Mouse (Mus musculus) cerebellum, postnatal 4 days (tissue): ENCODE results near the gene Cldn3.

Source experiments
- DNase-seq, 2 experiments: peaks; one replicate each; pipeline ENCODE4 v3.0.0; 2022; ENCODE audit warnings: low spot score in 2 of 2, mixed read lengths in 1 of 2

The Cldn3 gene

DNA sequence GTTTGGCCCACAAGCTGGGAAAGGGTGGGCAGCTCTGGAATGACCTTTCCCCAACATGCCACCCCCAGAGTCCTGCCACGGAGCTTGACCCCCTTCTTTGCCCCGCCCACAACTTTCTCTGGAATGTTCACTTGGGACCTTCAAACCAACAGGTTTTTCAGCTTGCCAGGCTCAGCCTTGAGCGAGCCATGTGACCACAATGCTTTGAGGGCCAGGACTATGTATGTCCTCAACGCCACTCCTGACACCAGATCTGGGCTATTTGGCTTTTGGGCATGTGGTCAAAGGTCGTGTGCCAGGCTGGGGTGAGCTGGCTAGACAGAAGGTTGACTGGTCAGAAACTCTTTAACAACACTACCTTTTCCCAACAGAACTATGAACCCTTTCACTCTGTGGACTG lies 16.1 kb downstream of the Cldn3 start:
- DNase-seq, result no peak

DNA sequence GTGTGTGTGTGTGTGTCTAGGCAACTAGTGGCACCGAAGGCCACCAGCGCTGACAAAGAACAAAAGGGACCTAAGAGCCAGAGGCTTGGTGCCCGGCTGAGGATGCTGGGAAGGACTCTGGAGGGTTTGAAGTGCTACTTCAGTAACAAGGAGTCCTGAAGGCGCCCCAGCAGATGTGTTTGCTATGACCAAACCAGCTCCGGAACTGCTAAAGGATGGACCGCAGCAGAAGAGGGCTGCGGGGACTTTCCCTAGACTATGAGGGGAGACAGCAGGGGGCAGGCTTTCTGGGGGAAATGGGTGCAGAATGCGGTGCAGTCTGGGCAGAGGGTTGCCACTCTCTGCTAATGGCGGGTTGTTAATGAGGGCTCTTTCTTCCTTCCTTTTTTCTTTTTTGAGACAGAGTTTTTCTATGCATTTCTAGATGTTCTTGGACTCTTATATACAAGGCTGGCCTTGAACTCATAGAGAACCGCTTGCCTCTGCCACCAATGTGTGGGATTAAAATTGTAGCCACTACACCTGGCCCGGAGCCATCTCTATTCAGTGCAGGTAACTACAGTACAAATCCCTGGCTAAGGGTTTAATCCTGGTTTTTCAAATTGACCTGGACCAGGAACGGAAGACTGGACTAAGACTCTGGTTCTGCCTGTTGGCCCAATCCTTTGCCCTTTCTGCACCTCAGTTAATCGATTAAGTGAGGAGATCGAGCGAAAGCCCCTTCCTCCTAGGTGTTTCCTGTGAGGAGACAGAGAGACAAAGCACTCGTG lies 22.0 kb downstream of the Cldn3 start:
- no peak for DNase-seq

DNA sequence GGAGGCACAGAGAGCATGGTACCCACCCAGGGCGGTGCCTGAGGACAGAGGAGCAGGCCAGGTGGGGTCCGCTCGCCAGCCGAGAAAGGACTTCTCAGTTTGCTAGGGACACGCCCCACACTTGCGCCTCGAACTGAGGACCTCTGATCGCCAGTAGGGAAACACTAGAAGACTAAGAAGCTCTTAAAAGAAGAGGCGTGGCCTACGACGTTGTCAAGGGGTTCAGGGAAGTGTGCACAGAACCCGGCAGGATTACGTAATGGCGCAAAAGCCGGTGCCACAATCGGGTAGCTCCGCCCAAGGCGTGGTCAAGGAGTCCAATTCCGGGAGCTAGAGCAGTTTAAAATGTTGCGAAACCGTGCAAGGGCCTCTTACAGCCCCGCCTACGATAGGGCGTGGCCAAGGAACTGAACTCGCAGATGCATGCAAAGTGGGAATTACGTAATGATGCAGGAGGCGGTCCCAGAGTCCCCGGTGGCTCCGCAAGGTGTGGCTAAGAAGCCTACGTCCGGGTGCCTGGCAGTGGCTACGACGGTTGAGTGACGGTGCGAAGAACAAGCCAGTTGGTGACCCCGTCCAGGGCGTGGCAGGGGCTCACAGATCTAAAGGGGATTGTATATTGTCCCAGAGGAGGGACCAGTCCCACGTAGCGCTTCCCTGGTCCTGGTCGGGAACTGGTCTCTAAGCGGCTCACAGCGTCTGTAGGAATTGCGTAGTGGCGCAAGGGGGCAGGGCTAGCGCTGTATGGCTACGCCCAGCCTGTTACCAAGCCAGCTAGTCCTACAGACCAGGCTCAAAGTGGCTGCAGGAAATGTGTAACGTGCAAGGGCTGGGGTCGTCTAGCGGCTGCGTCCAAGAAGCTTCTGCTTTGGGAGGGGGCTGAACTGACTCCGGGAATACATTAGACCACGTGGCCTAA lies 22.9 kb downstream of the Cldn3 start, which contains the start of gene Abhd11:
Abhd11 (plus strand) TSS at position 482 of the 919 bp plus-strand sequence.
- DNase-seq, result peak; percentile 74 to 93

DNA sequence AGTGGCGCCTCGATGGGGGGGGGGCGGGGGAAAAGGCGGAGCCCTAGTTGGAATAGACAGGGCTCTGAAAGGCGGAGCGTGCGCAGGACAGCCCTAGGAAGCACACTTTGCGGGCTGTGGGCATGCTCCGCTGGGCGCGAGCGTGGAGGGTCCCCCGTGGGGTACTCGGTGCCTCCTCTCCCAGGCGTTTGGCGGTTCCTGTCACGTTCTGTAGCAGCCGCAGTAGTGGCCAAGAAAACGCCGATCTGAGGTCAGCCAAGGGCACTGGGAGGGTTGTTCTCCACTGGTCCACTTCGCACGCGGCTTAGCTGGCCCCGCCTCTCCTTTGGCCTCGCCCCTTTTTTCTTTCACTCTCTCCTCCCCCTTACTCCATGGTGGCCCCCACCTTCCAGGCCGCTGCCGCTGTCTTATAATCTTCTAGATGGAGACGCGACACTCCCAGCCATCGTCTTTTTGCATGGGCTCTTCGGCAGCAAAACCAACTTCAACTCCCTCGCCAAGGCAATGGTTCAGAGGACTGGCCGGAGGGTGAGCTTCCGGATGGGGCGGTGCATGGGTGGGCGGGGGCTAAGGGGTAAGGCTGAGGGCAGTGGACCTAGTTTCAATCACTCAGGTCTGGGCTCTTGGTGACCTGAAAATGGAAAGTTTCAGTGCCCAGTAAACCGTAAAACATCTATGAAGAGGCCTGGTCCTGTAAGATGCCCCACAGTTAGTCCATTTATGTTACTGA lies 23.7 kb downstream of the Cldn3 start:
- peak; percentile 44 to 77 for DNase-seq

DNA sequence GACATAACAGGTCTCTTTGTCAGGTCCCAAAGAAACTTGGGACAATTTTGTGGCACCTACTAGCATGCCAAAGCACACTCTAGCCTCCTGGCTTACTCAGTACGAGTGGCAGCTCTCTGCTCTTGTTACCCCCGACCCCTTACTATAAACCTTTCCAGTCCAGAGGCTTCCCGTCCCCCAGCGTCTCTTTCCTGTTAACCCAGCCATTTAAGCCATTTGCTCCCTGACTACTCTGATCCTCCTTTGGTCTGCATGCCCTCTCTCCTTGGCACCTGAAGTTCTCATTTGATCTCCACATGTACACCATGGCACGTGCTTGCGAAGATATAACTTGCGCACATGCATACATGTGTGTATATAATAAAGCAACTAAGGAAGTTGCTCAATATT lies 24.3 kb downstream of the Cldn3 start:
- no peak for DNase-seq

DNA sequence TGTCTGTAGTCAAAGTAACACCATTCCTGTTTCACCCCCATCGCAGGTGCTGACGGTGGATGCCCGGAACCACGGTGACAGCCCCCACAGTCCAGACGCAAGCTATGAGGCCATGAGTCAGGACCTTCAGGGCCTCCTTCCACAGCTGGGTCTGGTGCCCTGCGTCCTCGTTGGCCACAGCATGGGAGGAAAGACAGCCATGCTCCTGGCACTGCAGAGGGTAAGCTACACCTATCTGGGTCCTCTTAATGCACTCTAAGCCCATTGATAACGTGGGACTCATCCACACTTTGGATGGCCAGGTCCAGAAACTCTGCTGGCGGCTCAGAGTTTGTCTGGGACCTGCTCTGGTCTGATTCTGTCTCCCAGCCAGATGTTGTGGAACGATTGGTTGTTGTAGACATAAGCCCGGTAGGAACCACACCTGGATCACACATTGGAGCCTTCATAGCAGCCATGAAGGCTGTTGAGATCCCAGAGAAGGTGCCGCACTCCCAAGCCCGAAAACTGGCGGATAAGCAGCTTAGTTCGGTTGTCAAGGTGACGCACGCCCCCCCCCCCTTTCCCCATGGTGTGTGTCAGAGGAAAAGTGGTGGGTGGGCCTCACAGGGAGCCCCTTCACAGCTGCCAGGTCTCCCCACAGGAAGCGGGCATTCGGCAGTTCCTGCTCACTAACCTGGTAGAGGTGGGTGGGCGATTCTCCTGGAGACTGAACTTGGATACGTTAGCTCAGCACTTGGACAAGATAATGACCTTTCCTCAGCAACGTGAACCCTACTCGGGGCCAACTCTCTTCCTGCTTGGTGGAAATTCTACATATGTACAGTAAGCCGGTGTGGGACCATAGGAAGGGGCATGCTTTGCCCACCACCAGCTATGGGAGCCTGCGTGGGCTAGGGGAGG lies 25.1 kb downstream of the Cldn3 start:
- no peak for DNase-seq

DNA sequence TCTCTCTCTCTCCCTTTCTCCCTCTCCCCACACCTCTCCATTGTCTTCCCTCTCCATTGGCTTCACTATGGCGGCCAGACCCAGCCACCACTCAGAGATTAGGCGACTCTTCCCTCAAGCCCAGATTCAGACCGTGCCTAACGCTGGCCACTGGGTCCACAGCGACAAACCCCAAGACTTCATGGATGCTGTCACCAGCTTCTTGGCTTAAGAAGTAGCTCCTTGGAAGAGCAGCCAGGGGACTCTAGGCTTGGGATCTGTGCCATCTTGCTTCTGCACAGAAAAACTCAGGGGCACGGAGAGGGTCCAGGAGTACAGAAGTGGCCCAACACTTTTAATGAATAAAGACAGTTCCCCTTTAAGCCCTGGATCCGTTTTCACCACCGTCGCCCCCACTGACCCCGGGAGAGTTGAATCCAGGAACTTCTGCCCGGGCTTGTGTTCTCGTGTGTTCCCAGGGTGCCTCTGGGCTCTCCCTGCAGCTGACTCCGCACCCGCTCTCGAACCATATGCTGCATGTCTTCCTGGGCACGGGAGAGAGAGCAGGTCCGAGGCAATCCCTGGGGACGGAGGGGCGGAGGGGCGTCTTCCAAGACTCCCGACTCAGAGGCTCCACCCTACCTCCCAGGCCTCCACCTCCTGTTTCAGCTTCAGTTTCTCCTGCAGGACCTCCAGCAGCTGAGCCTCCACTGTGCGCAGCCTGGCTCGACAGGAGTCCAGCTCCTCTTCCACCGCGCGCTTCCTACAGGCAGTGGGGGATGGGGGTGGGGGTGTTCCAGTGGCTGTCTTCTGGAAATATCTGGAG lies 26.0 kb downstream of the Cldn3 start:
- DNase-seq, result no peak

DNA sequence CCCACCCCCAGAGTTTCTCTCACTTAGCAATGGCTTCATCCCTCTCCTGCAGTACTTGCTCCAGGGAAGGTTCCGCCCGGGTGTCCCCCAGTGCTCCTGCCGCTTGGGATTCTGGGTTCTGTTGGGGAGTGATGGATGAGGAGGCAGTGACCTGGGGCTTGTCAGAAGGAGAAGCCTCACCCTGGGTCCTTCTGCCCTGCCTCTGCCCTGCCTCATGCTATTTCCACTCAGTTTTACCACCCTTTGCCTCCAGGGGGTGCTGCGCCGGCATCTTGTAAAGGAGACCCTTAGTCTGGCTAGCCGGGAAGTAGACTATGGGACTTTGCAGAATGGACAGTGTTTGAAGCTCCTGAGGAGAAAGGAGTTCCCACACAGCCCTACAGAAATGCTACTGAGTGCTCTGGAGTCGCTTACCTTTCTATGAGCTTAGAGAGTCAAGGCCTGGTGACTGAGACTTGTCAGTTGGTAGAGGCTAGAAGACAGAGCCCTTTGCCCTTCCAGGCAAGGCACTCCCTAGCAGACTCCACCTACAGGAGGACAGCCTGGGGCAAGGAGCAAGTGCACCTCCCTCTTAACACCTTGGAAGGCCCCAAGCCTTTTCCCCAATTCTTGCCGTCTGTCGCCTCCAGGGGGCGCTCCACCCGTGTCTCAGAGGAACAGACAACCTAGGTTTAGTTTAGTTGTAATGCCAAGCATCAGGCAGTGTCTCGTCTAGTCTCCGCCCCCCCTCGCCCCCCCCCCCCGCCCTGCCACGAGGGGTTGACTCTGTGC lies 26.8 kb downstream of the Cldn3 start:
- peak; percentile 74 to 81 for DNase-seq

DNA sequence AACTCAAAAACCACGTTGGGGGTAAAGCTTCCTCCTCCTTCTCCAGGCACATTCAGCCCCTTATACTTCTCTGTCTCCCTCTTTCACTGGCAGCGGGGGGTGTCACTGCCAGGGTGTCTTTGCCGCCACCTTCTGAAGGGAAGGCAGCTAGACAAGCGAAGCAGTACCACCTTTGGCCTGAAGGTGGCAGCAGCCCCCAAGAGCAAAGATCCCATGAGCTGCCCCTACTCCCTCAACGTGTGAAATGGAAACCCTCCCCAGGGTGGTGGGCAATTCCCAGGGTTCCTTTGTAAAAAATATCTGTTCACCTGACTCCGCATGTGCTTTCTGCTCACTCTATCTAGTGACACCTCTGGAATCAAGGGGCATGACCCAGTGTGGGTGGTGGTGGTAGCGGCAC lies 29.5 kb downstream of the Cldn3 start:
- peak; percentile 80 to 91 for DNase-seq

DNA sequence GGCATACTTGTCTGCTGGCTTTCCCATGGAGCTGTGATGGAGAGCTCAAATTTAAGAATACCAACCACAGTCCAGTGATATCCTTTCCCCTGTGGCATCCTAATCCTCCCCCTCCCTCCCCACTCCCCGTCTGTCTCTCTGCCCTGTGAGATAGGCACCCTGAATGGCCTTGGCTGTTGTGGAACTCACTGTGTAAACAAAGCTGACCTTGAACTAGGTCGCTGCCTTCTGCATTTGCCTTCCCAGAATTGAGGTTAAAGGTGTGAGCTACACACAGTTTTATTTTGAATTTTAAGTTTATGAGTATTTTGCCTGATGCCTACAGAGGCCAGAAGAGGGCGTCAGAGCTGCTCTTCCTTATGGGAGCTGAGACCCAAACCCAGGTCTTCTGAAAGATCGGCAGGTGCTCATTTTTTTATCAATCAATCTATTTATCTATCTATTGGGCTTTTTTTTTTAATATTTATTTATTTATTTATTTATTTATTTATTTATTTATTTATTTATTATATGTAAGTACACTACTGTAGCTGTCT lies 30.3 kb downstream of the Cldn3 start:
- no peak for DNase-seq

DNA sequence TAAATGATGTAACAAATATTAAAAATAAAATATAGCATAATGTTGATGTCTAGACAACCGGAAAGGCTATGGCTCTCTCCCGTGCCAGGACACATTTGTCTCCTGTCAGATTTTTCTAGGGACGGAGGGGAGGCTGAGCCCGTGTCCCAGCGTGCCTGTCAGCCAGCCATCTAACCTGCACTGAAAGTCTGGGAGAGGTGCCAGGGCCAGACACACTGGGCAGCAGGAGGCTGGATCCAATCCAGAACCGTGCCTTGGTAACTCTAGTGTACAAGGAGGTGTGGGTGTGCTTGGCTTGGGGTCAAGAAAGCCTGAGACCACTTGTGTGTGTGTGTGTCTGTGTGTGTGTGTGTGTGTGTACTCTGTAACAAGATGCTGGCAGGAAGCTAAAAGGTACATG lies 35.8 kb downstream of the Cldn3 start:
- peak; percentile 47 to 91 for DNase-seq

DNA sequence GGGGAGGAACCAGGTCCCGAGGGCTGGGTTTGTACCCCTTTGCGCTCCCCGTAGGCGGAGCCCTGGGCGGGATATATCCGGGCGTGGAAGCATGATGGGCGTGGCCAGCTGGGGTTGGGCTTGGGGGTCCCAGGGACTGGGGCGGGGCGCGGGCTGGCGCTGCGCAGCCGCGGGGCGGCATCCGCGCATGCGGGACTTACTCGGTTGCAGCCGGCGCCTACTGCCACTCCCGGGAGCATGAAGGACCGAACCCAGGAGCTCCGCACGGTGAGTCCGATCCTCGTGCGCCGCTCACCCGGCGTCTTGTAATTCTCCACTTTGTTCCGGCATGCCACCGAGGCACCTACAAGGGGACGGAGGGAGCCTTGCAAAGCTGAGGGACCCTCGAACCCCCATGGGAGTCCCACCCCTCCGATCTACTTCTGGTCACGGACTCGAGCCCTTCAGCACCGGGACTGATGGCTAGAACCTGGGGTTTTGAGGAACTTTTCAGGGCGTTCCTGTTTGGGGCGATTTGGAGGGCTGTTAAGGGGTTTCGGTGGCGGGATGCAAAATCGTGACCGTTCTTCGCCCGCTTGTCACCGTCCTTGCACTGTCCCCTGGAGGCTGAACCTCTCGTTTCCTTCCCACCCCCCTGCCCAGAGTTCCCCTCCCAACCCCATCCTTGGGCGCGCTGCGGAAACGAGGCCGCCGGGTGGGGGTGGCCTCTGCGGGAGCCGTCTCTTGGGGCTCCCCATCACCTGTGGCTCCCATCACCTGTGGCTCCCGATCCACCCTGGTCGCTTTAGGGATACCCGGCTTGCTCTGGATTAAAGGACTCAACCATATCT lies 37.5 kb downstream of the Cldn3 start, which contains the start of gene Stx1a:
Stx1a (plus strand) TSS at position 139 of the 830 bp plus-strand sequence.
- peak; percentile 68 to 78 for DNase-seq

DNA sequence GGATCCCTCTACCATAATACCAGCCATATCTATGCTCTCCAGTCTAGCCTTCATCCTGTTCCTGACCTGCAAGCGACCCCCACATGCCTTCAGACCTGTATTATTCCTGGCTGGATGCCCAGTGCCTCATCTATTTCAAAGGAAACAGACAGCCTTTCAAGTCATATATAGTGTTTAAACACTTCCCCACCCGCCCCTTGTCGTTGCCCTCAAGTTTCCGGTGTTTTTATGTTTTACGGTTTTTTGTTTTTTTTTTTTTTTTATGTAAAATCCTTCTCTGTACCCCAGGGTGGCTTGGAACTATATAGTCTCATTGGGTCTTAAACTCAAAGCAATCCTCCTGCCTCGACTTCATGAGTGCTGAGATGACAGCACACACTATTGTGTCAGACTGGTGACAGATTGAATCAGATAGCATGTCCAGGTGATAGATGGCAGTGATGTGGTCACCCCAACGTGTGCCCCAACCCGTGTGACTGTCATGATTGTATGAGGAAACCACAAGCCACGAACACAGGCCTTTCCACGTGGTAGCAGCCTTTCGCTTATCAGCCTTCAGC lies 38.7 kb downstream of the Cldn3 start:
- DNase-seq, result no peak

DNA sequence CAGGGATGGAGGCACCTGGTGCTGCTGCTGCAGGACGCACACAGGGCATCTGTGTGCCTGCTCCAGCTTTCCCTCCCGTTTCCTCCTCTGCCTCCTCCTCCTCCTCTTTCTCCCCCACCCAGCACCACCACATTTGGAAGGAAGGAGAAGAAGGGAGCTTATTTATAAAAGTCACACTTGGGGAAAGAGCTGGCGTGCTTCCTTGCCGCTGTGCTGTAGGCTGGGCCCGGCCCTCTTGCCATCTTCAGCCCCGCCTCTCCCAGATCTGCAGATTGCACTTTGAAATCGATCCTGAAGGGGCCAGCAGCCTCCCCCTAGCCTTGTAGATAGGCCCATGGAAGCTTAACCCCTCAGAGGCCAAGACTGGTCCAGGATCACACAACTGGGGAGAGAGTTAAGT lies 39.9 kb downstream of the Cldn3 start:
- no peak for DNase-seq

DNA sequence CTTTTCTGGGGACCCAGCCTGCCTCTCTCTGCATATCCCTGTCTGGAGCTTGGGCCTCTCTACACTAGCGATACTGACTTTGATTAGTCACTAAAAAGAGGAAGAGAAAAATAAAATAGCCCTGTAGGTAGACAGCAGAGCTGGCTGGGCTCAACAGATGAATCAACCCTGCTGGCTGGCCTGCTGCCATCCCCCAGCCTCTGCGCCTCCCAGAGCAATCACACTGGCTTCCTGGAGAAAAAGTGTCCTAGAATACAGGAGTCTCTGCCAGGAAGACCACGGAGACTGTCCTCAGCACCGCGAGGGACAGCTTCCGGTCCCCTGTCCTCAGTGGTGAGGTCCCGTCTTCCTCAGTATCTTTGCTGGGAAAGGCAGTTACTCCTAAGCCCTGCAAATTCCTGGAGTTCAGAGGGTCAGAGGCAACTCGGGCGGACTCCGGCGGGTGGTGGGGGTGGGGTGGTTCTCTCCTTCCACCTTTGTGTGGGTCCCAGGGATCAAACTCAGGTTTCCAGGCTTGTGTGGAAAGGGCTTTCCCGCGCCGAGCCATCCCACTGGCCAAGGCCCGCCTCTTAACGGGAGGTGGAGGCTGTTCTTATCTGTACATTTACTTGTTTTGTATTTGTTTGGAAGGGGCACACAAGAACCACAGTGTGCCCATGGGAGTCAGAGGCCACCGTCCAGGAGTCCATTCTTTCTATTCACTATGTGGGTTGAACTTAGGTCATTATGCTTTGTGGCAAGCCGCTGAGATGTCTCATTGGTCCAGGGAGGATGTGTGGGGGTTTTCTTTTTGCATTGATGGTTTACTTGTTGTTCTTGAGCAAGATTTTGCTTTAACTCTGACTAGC lies 43.2 kb downstream of the Cldn3 start:
- DNase-seq, result no peak

DNA sequence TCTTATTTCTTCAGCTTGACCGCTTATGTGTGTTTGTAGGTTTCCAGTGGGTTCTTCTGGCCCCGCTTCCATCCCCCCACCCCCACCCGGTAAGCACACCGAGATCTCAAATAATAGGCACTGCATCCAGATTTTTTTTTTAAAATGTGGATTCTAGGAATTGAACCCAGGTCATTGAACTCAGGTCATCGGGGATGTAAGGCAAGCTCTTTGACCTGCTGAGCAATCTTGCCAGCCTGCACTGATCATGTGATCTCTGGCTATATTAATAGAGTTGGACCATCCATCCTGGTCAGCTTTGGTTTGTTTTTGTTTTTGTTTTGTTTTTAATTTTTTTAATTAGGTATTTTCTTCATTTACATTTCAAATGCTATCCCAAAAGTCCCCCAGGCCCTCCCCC lies 46.6 kb downstream of the Cldn3 start:
- no peak for DNase-seq

DNA sequence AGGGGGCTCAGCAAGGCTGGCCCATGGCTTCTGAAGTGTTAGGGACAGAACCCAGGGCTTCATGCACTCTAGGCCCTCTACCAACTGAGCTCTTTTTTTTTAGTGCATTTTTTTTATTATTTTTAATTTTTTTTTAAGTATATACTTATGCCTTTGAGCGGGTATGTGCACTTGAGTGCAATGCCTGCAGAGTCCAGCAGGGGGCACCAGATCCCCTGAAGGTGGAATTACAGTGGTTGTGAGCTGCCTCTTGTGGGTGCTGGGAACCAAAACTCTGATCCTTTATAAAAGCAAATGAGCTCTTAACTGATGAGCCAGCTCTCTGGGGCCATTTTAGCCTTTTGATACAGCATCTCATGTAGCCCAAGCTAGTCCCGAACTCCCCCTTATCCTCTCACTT lies 48.6 kb downstream of the Cldn3 start:
- no peak for DNase-seq
